Mouse (Mus musculus) CH12.LX (cell line): ENCODE measurements around the gene Nxn. TPM values are rescaled to one million over a fixed set of nuclear protein-coding genes. Genes with fewer than 3 reads are reported as not detected.

Source experiments
- DNase-seq: peaks from one replicate; pipeline ENCODE4 v3.0.0-alpha.2; 2013; ENCODE audit errors: extremely low read depth
- H3K27ac ChIP-seq: 2 replicates; pipeline ENCODE4 v1.5.1; 2012; ENCODE audit warnings: low read depth, mild to moderate bottlenecking, control low read depth, moderate library complexity; ENCODE audit not compliant: insufficient read depth
- H3K27me3 ChIP-seq: replicated peaks from 2 replicates; pipeline ENCODE3; 2012; ENCODE audit warnings: inconsistent platforms
- H3K36me3 ChIP-seq, 2 experiments: replicated peaks in 1 of 2; 2 replicates each; pipeline versions ENCODE3 to v1.6.1; 2012; ENCODE audit warnings: inconsistent platforms in 1 of 2, low read length in 1 of 2, mild to moderate bottlenecking in 1 of 2, mixed read lengths in 1 of 2, moderate library complexity in 1 of 2; ENCODE audit not compliant: control insufficient read depth in 1 of 2, insufficient read depth in 1 of 2
- H3K4me1 ChIP-seq, 2 experiments: 2 replicates each; pipeline ENCODE4 v1.6.1; 2012; ENCODE audit warnings: inconsistent platforms in 1 of 2, moderate library complexity in 1 of 2; ENCODE audit not compliant: insufficient read depth in 2 of 2, control insufficient read depth in 1 of 2
- H3K4me2 ChIP-seq: 2 replicates; pipeline ENCODE4 v1.6.1; 2012; ENCODE audit warnings: low read depth, mild to moderate bottlenecking, control low read depth; ENCODE audit not compliant: poor library complexity, insufficient read depth, severe bottlenecking
- H3K4me3 ChIP-seq, 3 experiments: fragments of 150-350 bp in 1 of 3; sonication (generic) in 1 of 3; replicated peaks in 1 of 3; 2 replicates each; pipeline versions ENCODE3 to v1.5.1; 2011 to 2012; ENCODE audit warnings: low read depth in 2 of 3, low read length in 2 of 3, mild to moderate bottlenecking in 2 of 3, moderate library complexity in 2 of 3, control low read depth in 1 of 3, improper control_type of control experiment in 1 of 3, inconsistent platforms in 1 of 3, mixed read lengths in 1 of 3; ENCODE audit not compliant: poor library complexity in 1 of 3
- H3K79me2 ChIP-seq: replicated peaks from 2 replicates; pipeline ENCODE4 v1.6.1; 2012; ENCODE audit warnings: mild to moderate bottlenecking, moderate library complexity; ENCODE audit not compliant: control insufficient read depth, poor library complexity, insufficient read depth, severe bottlenecking; ENCODE audit errors: extremely low read depth
- H3K9ac ChIP-seq: 2 replicates; pipeline ENCODE4 v1.6.1; 2012; ENCODE audit warnings: low read depth, mild to moderate bottlenecking, control low read depth, moderate library complexity; ENCODE audit not compliant: insufficient read depth
- H3K9me3 ChIP-seq: replicated peaks from 2 replicates; pipeline ENCODE3; 2012; ENCODE audit warnings: low read length, inconsistent platforms, mixed read lengths
- CHD1 ChIP-seq: IDR thresholded peaks from 2 replicates; pipeline ENCODE4 v1.6.1; 2012; ENCODE audit warnings: low read depth, low read length, improper control_type of control experiment, inconsistent platforms
- CTCF ChIP-seq, 2 experiments: IDR thresholded peaks in 1 of 2; conservative IDR thresholded peaks in 1 of 2; 2 replicates each; pipeline ENCODE4 v1.5.1; 2011 to 2012; ENCODE audit warnings: low read depth in 2 of 2, low read length in 2 of 2, improper control_type of control experiment in 1 of 2, inconsistent platforms in 1 of 2, mild to moderate bottlenecking in 1 of 2, moderate library complexity in 1 of 2
- ELF1 ChIP-seq: IDR thresholded peaks from 2 replicates; pipeline ENCODE4 v1.6.1; 2014; ENCODE audit warnings: low read depth, mild to moderate bottlenecking, inconsistent platforms, low read length, improper control_type of control experiment
- JUND ChIP-seq: conservative IDR thresholded peaks from 2 replicates; pipeline ENCODE4 v1.6.1; 2011; ENCODE audit warnings: low read depth, low read length, improper control_type of control experiment
- MAX ChIP-seq: IDR thresholded peaks from 2 replicates; pipeline ENCODE4 v1.6.1; 2011; ENCODE audit warnings: low read length, improper control_type of control experiment
- NELFE ChIP-seq: IDR thresholded peaks from 2 replicates; pipeline ENCODE4 v1.6.1; 2011; ENCODE audit warnings: low read depth, low read length, improper control_type of control experiment
- SMC3 ChIP-seq: IDR thresholded peaks from 2 replicates; pipeline ENCODE4 v1.6.1; 2011; ENCODE audit warnings: low read depth, low read length, improper control_type of control experiment
- TCF12 ChIP-seq: IDR thresholded peaks from 2 replicates; pipeline ENCODE4 v1.6.1; 2014; ENCODE audit warnings: low read depth, mild to moderate bottlenecking, inconsistent platforms, low read length, improper control_type of control experiment
- USF1 ChIP-seq: IDR thresholded peaks from 2 replicates; pipeline ENCODE4 v1.6.1; 2014; ENCODE audit warnings: low read depth, mild to moderate bottlenecking, inconsistent platforms, low read length, improper control_type of control experiment
- ZC3H11A ChIP-seq: IDR thresholded peaks from 2 replicates; pipeline ENCODE4 v1.6.1; 2012; ENCODE audit warnings: low read depth, mild to moderate bottlenecking, inconsistent platforms, low read length, improper control_type of control experiment
- dilution Hi-C: fragments of 300-500 bp; cut with MboI; formaldehyde crosslinking; loops from 2 replicates; pipeline ENCODE4 v1.14.3; 2020; ENCODE audit warnings: low sequenced_read_pairs; ENCODE audit not compliant: extremely low pct_unique_long_range_greater_than_20kb, extremely low pct_ligation_motif_present
- in situ Hi-C: fragments of 300-500 bp; cut with MboI; formaldehyde crosslinking; loops from 3 replicates; pipeline ENCODE4 v1.14.3; 2019; ENCODE audit warnings: low sequenced_read_pairs, low pct_ligation_motif_present, low pct_unique_long_range_greater_than_20kb, mixed read lengths
- polyA plus RNA-seq: library from polyadenylated mRNA; unstranded; fragments of >175 nt; gene quantifications from 2 replicates; pipeline ENCODE4 v1.2.1, GENCODE M21; 2012; ENCODE audit warnings: low read depth; ENCODE audit not compliant: insufficient read length
- total RNA-seq, 2 experiments: library from RNA; depleted of rRNA; stranded (reverse); fragments of 300-350 nt in 1 of 2; fragments of >200 nt in 1 of 2; gene quantifications; 2 replicates each; pipeline ENCODE4 v1.2.3; 2012 to 2014

The Nxn gene
- total and polyA plus RNA-seq, 3 experiments = 15.3 to 24.8 (median 19.2) TPM

DNA sequence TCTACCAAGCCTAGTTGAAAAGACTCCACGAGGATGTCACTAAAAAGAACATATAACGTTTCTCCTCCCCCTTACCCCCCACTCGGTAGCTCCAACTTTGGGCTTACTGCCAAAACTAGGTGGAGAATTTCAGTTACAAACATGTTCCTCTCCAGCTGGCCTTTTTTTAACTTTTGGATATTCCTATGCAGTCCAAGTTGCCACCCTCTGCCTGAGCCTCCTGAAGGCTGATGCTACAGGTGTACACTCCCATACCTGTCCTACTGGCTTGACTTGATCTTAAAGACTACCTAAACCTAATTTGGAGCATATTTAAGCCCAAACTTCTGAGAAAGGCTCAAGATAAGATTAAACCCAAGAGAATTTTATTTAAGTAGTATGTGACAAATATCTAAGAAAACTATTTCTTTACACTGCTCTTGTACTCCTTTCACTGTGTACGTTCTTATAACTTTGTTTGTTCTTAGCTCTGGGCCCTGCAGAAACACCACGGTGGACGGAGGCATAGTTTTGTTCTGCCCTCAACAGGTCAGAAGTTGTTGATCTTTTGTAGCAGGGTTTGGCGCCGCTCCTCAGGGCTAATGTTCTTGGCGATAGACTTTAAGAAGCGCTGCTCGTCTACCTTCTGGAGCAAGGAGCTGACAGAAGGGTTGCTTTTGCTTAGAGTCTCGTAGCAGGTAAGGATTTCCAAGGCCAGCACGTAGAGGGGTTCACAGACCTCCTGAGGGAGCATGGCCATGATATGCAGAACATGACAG lies 188.5 kb downstream of the Nxn start:
- TF ChIP-seq ZC3H11A (no peak), CHD1 (no peak), NELFE (no peak), JUND (no peak), CTCF (conservative IDR thresholded peaks at IDR 0.05 in 1 of 2, IDR thresholded peaks at IDR 0.05 in 1 of 2; ENCODE audit: low read depth in 2 of 2, low read length in 2 of 2) (no peak), ELF1 (no peak), TCF12 (no peak), MAX (no peak), USF1 (no peak), SMC3 (no peak)
- 0 out of 2 replicates have a peak, but pooled peaks cover 4% of the 10 kb centered on the region for H3K79me2 ChIP-seq
- H3K4me1 ChIP-seq = peaks cover 0 to 14% of the 10 kb centered on the region in 2 experiments; a peak in 2 of 4 replicates
- dilution Hi-C loops = no loop called here
- no peaks in the 10 kb centered on the region for H3K9me3 ChIP-seq
- no peak overlapping the region for H3K27ac ChIP-seq
- H3K4me2 ChIP-seq = no peak overlapping the region
- no peak for DNase-seq
- H3K36me3 ChIP-seq = peaks cover 61 to 85% of the 10 kb centered on the region in 2 experiments
- H3K4me3 ChIP-seq = no peak overlapping the region
- no peak overlapping the region for H3K9ac ChIP-seq
- in situ Hi-C loops = no loop called here
- H3K27me3 ChIP-seq = no peaks in the 10 kb centered on the region

Other genes starting within 250 kb of the Nxn start
- gene Vps53, start 219.5 kb downstream of the Nxn start, total RNA-seq (2012; rRNA removed) = 56.1 and 63.4 TPM in 2 replicates
- gene Vps53, start 219.5 kb downstream of the Nxn start, total RNA-seq (2014; rRNA removed) = 55.1 and 62.2 TPM in 2 replicates
- 68.8 and 70.7 TPM in 2 replicates for gene Vps53, start 219.5 kb downstream of the Nxn start, polyA plus RNA-seq
- gene Fam57a, start 219.5 kb downstream of the Nxn start, total RNA-seq (2012; rRNA removed) = 10.2 and 12.3 TPM in 2 replicates
- gene Fam57a, start 219.5 kb downstream of the Nxn start, total RNA-seq (2014; rRNA removed) = 5.8 and 7.0 TPM in 2 replicates
- gene Fam57a, start 219.5 kb downstream of the Nxn start, polyA plus RNA-seq = 3.4 and 3.9 TPM in 2 replicates
- gene Dbil5, start 181.5 kb downstream of the Nxn start, total RNA-seq (2012; rRNA removed) = 0.97 and 1.6 TPM in 2 replicates
- gene Dbil5, start 181.5 kb downstream of the Nxn start, total RNA-seq (2014; rRNA removed) = 1.3 and 1.4 TPM in 2 replicates
- 1.5 TPM in 1 of 2 replicates, not detected in the other for gene Dbil5, start 181.5 kb downstream of the Nxn start, polyA plus RNA-seq
- 41.3 and 57.2 TPM in 2 replicates for gene Gemin4, start 181.5 kb downstream of the Nxn start, total RNA-seq (2012; rRNA removed)
- gene Gemin4, start 181.5 kb downstream of the Nxn start, total RNA-seq (2014; rRNA removed) = 44.4 and 51.6 TPM in 2 replicates
- gene Gemin4, start 181.5 kb downstream of the Nxn start, polyA plus RNA-seq = 34.2 and 46.5 TPM in 2 replicates
- 40.2 and 52.0 TPM in 2 replicates for gene Mrm3, start 155.4 kb downstream of the Nxn start, total RNA-seq (2012; rRNA removed)
- gene Mrm3, start 155.4 kb downstream of the Nxn start, total RNA-seq (2014; rRNA removed) = 35.1 and 40.6 TPM in 2 replicates
- gene Mrm3, start 155.4 kb downstream of the Nxn start, polyA plus RNA-seq = 41.2 and 41.6 TPM in 2 replicates
- 189 and 190 TPM in 2 replicates for gene Glod4, start 155.4 kb downstream of the Nxn start, total RNA-seq (2012; rRNA removed)
- gene Glod4, start 155.4 kb downstream of the Nxn start, total RNA-seq (2014; rRNA removed) = 161 and 186 TPM in 2 replicates
- gene Glod4, start 155.4 kb downstream of the Nxn start, polyA plus RNA-seq = 121 and 158 TPM in 2 replicates
- 53.8 and 65.2 TPM in 2 replicates for gene Timm22, start 7.8 kb upstream of the Nxn start, total RNA-seq (2012; rRNA removed)
- 81.4 and 81.5 TPM in 2 replicates for gene Timm22, start 7.8 kb upstream of the Nxn start, total RNA-seq (2014; rRNA removed)
- gene Timm22, start 7.8 kb upstream of the Nxn start, polyA plus RNA-seq = 44.6 and 62.5 TPM in 2 replicates
- 37.4 and 38.5 TPM in 2 replicates for gene Abr, start 223.2 kb upstream of the Nxn start, total RNA-seq (2012; rRNA removed)
- 21.0 and 21.4 TPM in 2 replicates for gene Abr, start 223.2 kb upstream of the Nxn start, total RNA-seq (2014; rRNA removed)
- 41.4 and 49.5 TPM in 2 replicates for gene Abr, start 223.2 kb upstream of the Nxn start, polyA plus RNA-seq